Mouse (Mus musculus): ENCODE data around the gene Usp6nl. TPM values are rescaled to one million over a fixed set of nuclear protein-coding genes. Genes with fewer than 3 reads are reported as not detected.

Usp6nl gene
- polyA plus RNA-seq, 1 experiment from 2014 or later: 2.7 TPM

DNA sequence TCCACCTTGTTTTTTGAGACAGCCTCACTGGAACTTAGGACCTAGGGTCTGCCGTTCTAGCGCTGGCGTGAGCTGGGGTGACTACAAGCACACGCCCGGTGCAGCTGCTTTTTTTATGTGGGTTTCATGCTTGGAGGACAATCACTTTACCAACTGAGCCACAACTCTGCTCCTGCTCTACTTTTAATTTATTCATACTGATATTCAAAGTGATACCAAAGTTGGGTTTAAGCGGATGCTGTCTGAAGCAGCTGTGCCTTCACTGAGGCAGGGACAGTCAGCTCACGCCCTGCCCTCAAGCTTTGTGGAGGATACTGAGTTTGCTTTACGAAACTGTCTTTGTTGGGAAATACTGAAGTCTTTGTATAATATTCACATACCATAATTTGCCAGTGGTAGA, 53.6 kb downstream of the Usp6nl start:
- Histone ChIP-seq H3K9ac (ENCODE audit: low read depth, low read length) (no peak overlapping the region), H3K27me3 (ENCODE audit: control insufficient read depth, insufficient read depth, low read depth, low read length) (no peaks in the 10 kb centered on the region), H3K27ac (ENCODE audit: low read length) (no peak overlapping the region), H3K4me3 (ENCODE audit: low read depth, low read length) (no peak overlapping the region), H3K4me2 (ENCODE audit: low read depth, low read length) (no peak overlapping the region), H3K36me3 (ENCODE audit: control insufficient read depth, insufficient read depth) (no peaks in the 10 kb centered on the region), H3K9me3 (replicated peaks; ENCODE audit: control insufficient read depth, low read length) (no peaks in the 10 kb centered on the region), H3K4me1 (ENCODE audit: control insufficient read depth, low read depth, low read length) (peaks cover 16% of the 10 kb centered on the region)
- WGBS (ENCODE audit: insufficient replicate concordance): 86% methylated on average over 8 of the region's 8 CpGs
- ATAC-seq (ENCODE audit: low read depth): no peak

DNA sequence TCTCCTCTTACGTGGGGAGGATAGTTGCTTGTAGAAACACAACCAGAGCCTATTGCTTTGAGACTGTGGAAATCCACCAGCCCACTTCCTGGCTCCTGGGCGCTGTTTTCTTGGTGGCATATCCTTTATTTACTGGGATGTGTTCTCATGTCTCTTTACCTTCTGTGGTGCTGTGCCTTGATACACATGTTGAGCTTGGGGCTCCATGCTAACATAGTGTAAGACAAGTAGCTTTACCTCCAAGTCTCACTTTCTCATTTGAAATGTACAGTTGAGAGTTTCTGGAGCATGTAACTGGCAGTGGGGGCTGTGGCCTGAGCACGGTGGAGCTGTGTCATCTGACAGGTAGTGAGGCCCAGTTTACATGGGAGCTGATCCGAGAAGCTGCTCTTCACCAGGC, 54.5 kb downstream of the Usp6nl start:
- 76% methylated on average over 4 of the region's 4 CpGs for WGBS (ENCODE audit: insufficient replicate concordance)
- H3K4me1 ChIP-seq (ENCODE audit: control insufficient read depth, low read depth, low read length): peaks cover 16% of the 10 kb centered on the region
- H3K9ac ChIP-seq (ENCODE audit: low read depth, low read length): no peak overlapping the region

DNA sequence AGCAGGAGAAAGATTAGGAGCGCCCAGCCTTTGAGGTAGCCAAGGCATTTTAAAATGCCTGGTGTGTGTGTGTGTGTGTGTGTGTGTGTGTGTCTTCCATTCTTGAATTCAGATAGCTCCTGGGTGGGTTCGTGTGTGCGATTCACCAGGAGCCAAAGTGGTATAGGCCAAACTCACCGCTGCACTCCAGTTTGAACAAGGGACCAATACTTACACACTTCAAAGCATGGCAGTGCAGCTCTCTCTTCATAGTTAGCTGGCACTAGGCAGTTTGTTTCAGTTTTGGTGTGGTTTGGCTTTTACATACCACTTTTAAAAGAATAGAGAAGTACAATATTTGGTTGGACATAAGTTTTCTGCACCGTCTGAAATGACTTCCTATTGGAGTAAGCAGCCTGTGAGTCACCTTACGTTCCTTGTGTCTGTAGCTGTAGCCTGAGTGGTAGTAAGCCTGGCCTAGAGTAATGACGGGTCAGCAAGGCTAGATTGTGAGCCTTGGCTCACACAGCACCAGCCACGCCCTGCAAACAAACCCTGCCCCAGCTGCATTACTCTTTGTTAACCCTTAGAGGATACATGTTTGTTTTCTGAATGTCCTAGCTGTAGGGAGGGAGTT, 56.2 kb downstream of the Usp6nl start:
- H3K4me2 ChIP-seq (ENCODE audit: low read depth, low read length): peak overlapping the region; percentile 41; the same call in 1 of the 2 replicates
- 40% methylated on average over 8 of the region's 8 CpGs for WGBS (ENCODE audit: insufficient replicate concordance)

More for the DNA sequence above, 54.5 kb downstream of the Usp6nl start:
- Histone ChIP-seq H3K9me3 (replicated peaks; ENCODE audit: control insufficient read depth, low read length) (no peaks in the 10 kb centered on the region), H3K4me3 (ENCODE audit: low read depth, low read length) (no peak overlapping the region), H3K4me2 (ENCODE audit: low read depth, low read length) (no peak overlapping the region), H3K36me3 (ENCODE audit: control insufficient read depth, insufficient read depth) (no peaks in the 10 kb centered on the region), H3K27me3 (ENCODE audit: control insufficient read depth, insufficient read depth, low read depth, low read length) (no peaks in the 10 kb centered on the region), H3K27ac (ENCODE audit: low read length) (no peak overlapping the region)
- no peak for ATAC-seq (ENCODE audit: low read depth)

DNA sequence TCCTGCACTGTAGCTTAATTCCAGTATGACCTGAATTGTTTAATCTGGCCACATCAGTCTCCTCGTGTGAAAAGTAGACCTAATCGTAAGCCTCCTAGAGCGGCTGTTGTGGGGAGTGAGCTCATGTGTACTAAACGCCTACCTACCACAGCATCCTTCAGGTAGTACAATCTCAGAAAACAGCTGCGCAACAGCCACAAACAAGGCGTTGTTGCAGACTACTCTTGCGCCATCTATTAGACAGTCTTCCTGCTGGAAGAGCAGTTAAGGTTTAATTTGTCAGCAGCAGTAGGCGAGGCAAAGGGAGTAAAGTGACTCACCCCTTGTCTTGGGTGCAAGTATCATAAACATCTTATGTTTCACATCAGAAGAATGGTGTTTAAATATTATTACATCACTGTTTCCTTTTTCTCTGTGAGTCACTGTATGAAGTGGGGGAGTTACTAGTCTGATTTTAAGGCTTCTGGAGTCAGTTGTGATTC, 57.3 kb downstream of the Usp6nl start:
- H3K4me2 ChIP-seq (ENCODE audit: low read depth, low read length): no peak overlapping the region
- H3K9ac ChIP-seq (ENCODE audit: low read depth, low read length): no peak overlapping the region
- no peak overlapping the region for H3K27ac ChIP-seq (ENCODE audit: low read length)
- H3K27me3 ChIP-seq (ENCODE audit: control insufficient read depth, insufficient read depth, low read depth, low read length): no peaks in the 10 kb centered on the region
- 65% methylated on average over 8 of the region's 8 CpGs for WGBS (ENCODE audit: insufficient replicate concordance)
- peaks cover 18% of the 10 kb centered on the region for H3K4me1 ChIP-seq (ENCODE audit: control insufficient read depth, low read depth, low read length)
- no peak for ATAC-seq (ENCODE audit: low read depth)
- no peaks in the 10 kb centered on the region for H3K36me3 ChIP-seq (ENCODE audit: control insufficient read depth, insufficient read depth)
- H3K4me3 ChIP-seq (ENCODE audit: low read depth, low read length): no peak overlapping the region
- no peaks in the 10 kb centered on the region for H3K9me3 ChIP-seq (replicated peaks; ENCODE audit: control insufficient read depth, low read length)

More for the DNA sequence above, 56.2 kb downstream of the Usp6nl start:
- Histone ChIP-seq H3K4me3 (ENCODE audit: low read depth, low read length) (no peak overlapping the region), H3K27me3 (ENCODE audit: control insufficient read depth, insufficient read depth, low read depth, low read length) (no peaks in the 10 kb centered on the region), H3K27ac (ENCODE audit: low read length) (0 out of 2 replicates have a peak overlapping the region, but pooled peaks have one; percentile 30), H3K9ac (ENCODE audit: low read depth, low read length) (no peak overlapping the region), H3K36me3 (ENCODE audit: control insufficient read depth, insufficient read depth) (no peaks in the 10 kb centered on the region), H3K4me1 (ENCODE audit: control insufficient read depth, low read depth, low read length) (peaks cover 18% of the 10 kb centered on the region), H3K9me3 (replicated peaks; ENCODE audit: control insufficient read depth, low read length) (no peaks in the 10 kb centered on the region)
- peak; percentile 78 for ATAC-seq (ENCODE audit: low read depth)

DNA sequence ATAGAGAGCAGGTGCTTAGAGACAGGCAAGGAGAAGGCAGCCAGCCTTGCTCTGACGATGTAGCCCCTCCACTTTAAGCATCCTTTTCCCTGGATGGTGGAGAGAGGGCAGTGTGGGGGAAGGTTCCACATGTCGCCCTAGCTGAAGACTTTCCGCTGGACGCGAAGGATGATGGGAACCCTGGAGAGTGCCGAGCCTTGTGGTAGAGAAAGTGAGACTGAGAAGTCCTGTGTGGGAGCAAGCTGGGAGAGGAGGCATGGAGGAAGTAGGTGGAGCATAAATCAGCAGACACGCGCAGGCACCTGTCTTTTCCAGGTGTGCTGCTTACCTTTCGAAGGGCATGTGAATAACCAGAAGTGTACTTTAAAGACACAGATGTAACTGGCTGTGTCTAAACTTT, 57.9 kb downstream of the Usp6nl start:
- no peak for ATAC-seq (ENCODE audit: low read depth)
- H3K27me3 ChIP-seq (ENCODE audit: control insufficient read depth, insufficient read depth, low read depth, low read length): no peaks in the 10 kb centered on the region
- H3K9me3 ChIP-seq (replicated peaks; ENCODE audit: control insufficient read depth, low read length): no peaks in the 10 kb centered on the region
- H3K4me3 ChIP-seq (ENCODE audit: low read depth, low read length): no peak overlapping the region
- WGBS (ENCODE audit: insufficient replicate concordance): 82% methylated on average over 9 of the region's 9 CpGs
- no peaks in the 10 kb centered on the region for H3K36me3 ChIP-seq (ENCODE audit: control insufficient read depth, insufficient read depth)
- H3K4me1 ChIP-seq (ENCODE audit: control insufficient read depth, low read depth, low read length): peaks cover 18% of the 10 kb centered on the region
- H3K27ac ChIP-seq (ENCODE audit: low read length): no peak overlapping the region
- no peak overlapping the region for H3K9ac ChIP-seq (ENCODE audit: low read depth, low read length)
- no peak overlapping the region for H3K4me2 ChIP-seq (ENCODE audit: low read depth, low read length)

DNA sequence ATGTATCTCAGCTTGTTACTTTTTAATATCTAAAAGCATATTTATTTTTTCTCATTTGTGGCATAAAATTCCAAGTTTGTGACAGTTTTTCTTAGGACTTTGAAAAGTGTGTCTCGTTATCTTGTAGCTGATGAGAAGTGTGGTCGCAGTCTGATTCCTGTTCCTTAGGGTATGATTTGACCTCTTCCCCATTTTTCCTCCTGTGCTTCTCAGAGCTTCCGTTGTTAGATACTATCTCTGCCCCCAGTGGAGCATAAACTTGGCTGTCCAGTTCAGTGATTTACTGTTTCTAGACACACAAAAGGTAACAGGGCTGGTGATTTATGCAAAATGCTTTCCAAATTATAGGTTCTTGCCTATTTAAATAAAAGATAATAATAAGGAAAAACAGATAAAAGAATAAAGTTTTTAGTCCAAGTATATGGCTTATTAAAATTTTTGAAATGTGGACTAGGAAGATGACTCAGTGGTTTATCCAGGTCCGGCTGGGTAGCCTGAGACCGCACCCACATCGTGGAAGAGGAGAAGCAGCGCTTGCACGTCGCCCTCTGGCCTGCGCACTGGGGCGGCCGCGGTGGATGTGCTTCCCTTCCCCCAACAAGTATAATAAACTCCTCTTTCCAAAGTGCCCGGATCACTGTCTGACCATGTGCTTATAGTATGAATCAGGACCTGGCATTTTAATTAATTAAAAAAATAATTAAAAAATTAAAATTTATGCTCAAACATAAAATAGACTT, 62.1 kb downstream of the Usp6nl start:
- no peak overlapping the region for H3K4me2 ChIP-seq (ENCODE audit: low read depth, low read length)
- peaks cover 3% of the 10 kb centered on the region for H3K4me1 ChIP-seq (ENCODE audit: control insufficient read depth, low read depth, low read length)
- no peak for ATAC-seq (ENCODE audit: low read depth)
- H3K27me3 ChIP-seq (ENCODE audit: control insufficient read depth, insufficient read depth, low read depth, low read length): no peaks in the 10 kb centered on the region
- H3K9me3 ChIP-seq (replicated peaks; ENCODE audit: control insufficient read depth, low read length): no peaks in the 10 kb centered on the region
- no peak overlapping the region for H3K27ac ChIP-seq (ENCODE audit: low read length)
- H3K9ac ChIP-seq (ENCODE audit: low read depth, low read length): no peak overlapping the region
- H3K4me3 ChIP-seq (ENCODE audit: low read depth, low read length): no peak overlapping the region
- WGBS (ENCODE audit: insufficient replicate concordance): 46% methylated on average over 14 of the region's 14 CpGs
- no peaks in the 10 kb centered on the region for H3K36me3 ChIP-seq (ENCODE audit: control insufficient read depth, insufficient read depth)

DNA sequence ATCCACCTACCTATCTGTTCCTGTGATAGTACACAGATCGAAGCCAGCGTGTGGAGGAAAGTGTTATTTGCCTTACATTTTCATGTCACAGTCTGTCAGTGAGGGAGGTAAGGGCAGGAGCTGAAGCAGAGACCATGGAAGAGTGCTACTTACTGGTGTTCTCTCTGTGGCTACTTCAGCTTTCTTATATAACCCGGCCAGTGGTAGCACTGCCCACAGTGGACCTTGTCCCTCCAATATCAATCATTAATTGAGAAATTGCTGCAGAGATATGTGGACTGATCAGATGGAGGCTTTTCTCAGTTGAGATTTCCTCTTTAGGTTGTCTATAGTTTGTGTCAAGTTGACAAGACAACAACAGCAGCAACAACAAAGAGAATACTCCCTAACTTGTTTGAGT, 66.7 kb downstream of the Usp6nl start:
- Histone ChIP-seq H3K4me3 (ENCODE audit: low read depth, low read length) (no peak overlapping the region), H3K36me3 (ENCODE audit: control insufficient read depth, insufficient read depth) (no peaks in the 10 kb centered on the region), H3K27me3 (ENCODE audit: control insufficient read depth, insufficient read depth, low read depth, low read length) (no peaks in the 10 kb centered on the region), H3K27ac (ENCODE audit: low read length) (no peak overlapping the region; the same call in 1 of the 2 replicates), H3K4me2 (ENCODE audit: low read depth, low read length) (no peak overlapping the region), H3K9me3 (replicated peaks; ENCODE audit: control insufficient read depth, low read length) (no peaks in the 10 kb centered on the region), H3K4me1 (ENCODE audit: control insufficient read depth, low read depth, low read length) (no peaks in the 10 kb centered on the region; the same call in 1 of the 2 replicates), H3K9ac (ENCODE audit: low read depth, low read length) (no peak overlapping the region)
- ATAC-seq (ENCODE audit: low read depth): peak; percentile 66
- 64% methylated on average over 3 of the region's 3 CpGs for WGBS (ENCODE audit: insufficient replicate concordance)

DNA sequence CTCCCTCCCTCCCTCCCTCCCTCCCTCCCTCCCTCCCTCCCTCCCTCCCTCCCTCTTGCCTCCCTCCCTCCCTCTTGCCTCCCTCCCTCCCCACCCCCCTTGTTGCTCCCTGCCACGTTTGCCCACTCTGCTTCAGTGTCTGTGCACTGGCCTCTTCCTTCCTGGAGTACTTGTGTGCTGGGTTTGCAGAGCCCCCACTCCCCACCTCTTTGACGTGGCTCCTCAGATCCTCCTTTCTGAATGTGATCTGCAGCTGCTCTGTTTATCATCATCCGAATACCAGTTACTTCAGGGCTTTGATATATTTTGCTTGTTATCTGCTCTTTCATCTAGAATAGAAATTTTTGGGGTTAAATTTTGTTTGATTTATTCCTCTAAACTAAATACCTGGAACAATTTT, 68.8 kb downstream of the Usp6nl start:
- Histone ChIP-seq H3K27ac (ENCODE audit: low read length) (no peak overlapping the region), H3K4me2 (ENCODE audit: low read depth, low read length) (no peak overlapping the region), H3K9me3 (replicated peaks; ENCODE audit: control insufficient read depth, low read length) (no peaks in the 10 kb centered on the region), H3K4me1 (ENCODE audit: control insufficient read depth, low read depth, low read length) (peaks cover 10% of the 10 kb centered on the region), H3K36me3 (ENCODE audit: control insufficient read depth, insufficient read depth) (no peaks in the 10 kb centered on the region), H3K4me3 (ENCODE audit: low read depth, low read length) (no peak overlapping the region), H3K9ac (ENCODE audit: low read depth, low read length) (no peak overlapping the region), H3K27me3 (ENCODE audit: control insufficient read depth, insufficient read depth, low read depth, low read length) (no peaks in the 10 kb centered on the region)
- WGBS (ENCODE audit: insufficient replicate concordance): 30% methylated on average over 3 of the region's 3 CpGs
- no peak for ATAC-seq (ENCODE audit: low read depth)

DNA sequence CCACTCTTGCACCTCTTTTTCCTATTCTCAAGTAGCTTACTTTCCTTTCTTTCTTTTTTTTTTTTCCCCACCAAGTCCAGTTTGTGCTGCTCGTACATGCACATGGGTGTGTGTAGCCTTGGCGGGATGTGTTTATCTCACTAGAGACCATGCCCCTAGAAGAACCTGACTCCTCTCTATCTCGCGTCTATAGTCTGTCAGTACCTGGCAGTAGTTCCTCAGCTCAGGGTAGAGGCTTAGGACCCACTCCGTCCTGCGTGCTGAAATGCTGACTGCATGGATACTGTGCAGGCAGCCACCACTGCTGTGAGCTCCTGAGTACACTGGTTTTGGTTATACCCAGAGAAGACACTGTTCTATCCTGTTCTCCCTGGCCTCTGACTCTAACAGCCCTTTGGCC, 69.5 kb downstream of the Usp6nl start:
- Histone ChIP-seq H3K4me2 (ENCODE audit: low read depth, low read length) (no peak overlapping the region), H3K9me3 (replicated peaks; ENCODE audit: control insufficient read depth, low read length) (no peaks in the 10 kb centered on the region), H3K27ac (ENCODE audit: low read length) (no peak overlapping the region), H3K9ac (ENCODE audit: low read depth, low read length) (no peak overlapping the region), H3K36me3 (ENCODE audit: control insufficient read depth, insufficient read depth) (no peaks in the 10 kb centered on the region), H3K4me1 (ENCODE audit: control insufficient read depth, low read depth, low read length) (peaks cover 14% of the 10 kb centered on the region), H3K27me3 (ENCODE audit: control insufficient read depth, insufficient read depth, low read depth, low read length) (no peaks in the 10 kb centered on the region), H3K4me3 (ENCODE audit: low read depth, low read length) (no peak overlapping the region)
- ATAC-seq (ENCODE audit: low read depth): peak; percentile 66
- 41% methylated on average over 6 of the region's 6 CpGs for WGBS (ENCODE audit: insufficient replicate concordance)

Measured in liver, embryonic 16.5 days (tissue).